Mouse (Mus musculus) MEL (cell line): Measurements from ENCODE around the gene Atp8b5. TPM values are rescaled to one million over a fixed set of nuclear protein-coding genes. Genes with fewer than 3 reads are reported as not detected.

Experiments
- DNase-seq: peaks from one replicate; pipeline ENCODE4 v3.0.0; 2011; ENCODE audit warnings: low read depth, low spot score
- H3K27ac ChIP-seq: 2 replicates; pipeline ENCODE4 v1.5.1; 2012; ENCODE audit warnings: low read depth, mild to moderate bottlenecking, control low read depth, low read length, moderate library complexity; ENCODE audit not compliant: control insufficient read depth
- H3K27me3 ChIP-seq, 2 experiments: fragments of 150-350 bp in 1 of 2; sonication (generic) in 1 of 2; 2 replicates each; pipeline ENCODE4 v1.6.1; 2012; ENCODE audit warnings: low read length in 2 of 2, mild to moderate bottlenecking in 2 of 2, improper control_type of control experiment in 1 of 2, moderate library complexity in 1 of 2; ENCODE audit not compliant: insufficient read depth in 2 of 2, control insufficient read depth in 1 of 2
- H3K36me3 ChIP-seq, 2 experiments: 2 replicates each; pipeline ENCODE4 v1.6.1; 2012 to 2014; ENCODE audit warnings: low read length in 2 of 2, improper control_type of control experiment in 1 of 2, inconsistent platforms in 1 of 2, mild to moderate bottlenecking in 1 of 2; ENCODE audit not compliant: insufficient read depth in 2 of 2, control insufficient read depth in 1 of 2
- H3K4me1 ChIP-seq, 2 experiments: fragments of 150-350 bp in 1 of 2; sonication (generic) in 1 of 2; 2 replicates each; pipeline ENCODE4 v1.6.1; 2012; ENCODE audit warnings: low read length in 2 of 2, improper control_type of control experiment in 1 of 2, mild to moderate bottlenecking in 1 of 2; ENCODE audit not compliant: insufficient read depth in 2 of 2, control insufficient read depth in 1 of 2
- H3K4me3 ChIP-seq, 2 experiments: fragments of 150-350 bp in 1 of 2; sonication (generic) in 1 of 2; 2 replicates each; pipeline ENCODE4 v1.5.1; 2012; ENCODE audit warnings: low read depth in 2 of 2, low read length in 2 of 2, mild to moderate bottlenecking in 2 of 2, moderate library complexity in 2 of 2, control low read depth in 1 of 2, improper control_type of control experiment in 1 of 2; ENCODE audit not compliant: control insufficient read depth in 1 of 2, insufficient read depth in 1 of 2
- H3K79me2 ChIP-seq: 2 replicates; pipeline ENCODE4 v1.6.1; 2012; ENCODE audit warnings: mild to moderate bottlenecking, low read length, moderate library complexity; ENCODE audit not compliant: control insufficient read depth, poor library complexity, insufficient read depth
- H3K9ac ChIP-seq: 2 replicates; pipeline ENCODE4 v1.6.1; 2012; ENCODE audit warnings: low read depth, mild to moderate bottlenecking, control low read depth, low read length, moderate library complexity; ENCODE audit not compliant: control insufficient read depth, poor library complexity, severe bottlenecking
- H3K9me3 ChIP-seq: fragments of 150-350 bp; sonication (generic); replicated peaks from 2 replicates; pipeline ENCODE4 v1.6.1; 2012; ENCODE audit warnings: mild to moderate bottlenecking, low read length, improper control_type of control experiment, moderate library complexity; ENCODE audit not compliant: insufficient read depth
- CHD2 ChIP-seq: IDR thresholded peaks from 2 replicates; pipeline ENCODE4 v1.6.1; 2011; ENCODE audit warnings: low read length, improper control_type of control experiment
- EP300 ChIP-seq, 2 experiments: IDR thresholded peaks; 2 replicates each; pipeline ENCODE4 v1.6.1; 2011; ENCODE audit warnings: improper control_type of control experiment in 2 of 2, low read length in 2 of 2, low read depth in 1 of 2, mild to moderate bottlenecking in 1 of 2
- ETS1 ChIP-seq: IDR thresholded peaks from 2 replicates; pipeline ENCODE4 v1.6.1; 2012; ENCODE audit warnings: low read depth, mild to moderate bottlenecking, inconsistent platforms, low read length, improper control_type of control experiment, moderate library complexity
- GATA1 ChIP-seq: IDR thresholded peaks from 2 replicates; pipeline ENCODE4 v1.6.1; 2011; ENCODE audit warnings: low read depth, low read length, improper control_type of control experiment
- HCFC1 ChIP-seq: IDR thresholded peaks from 2 replicates; pipeline ENCODE4 v1.6.1; 2012; ENCODE audit warnings: low read depth, mild to moderate bottlenecking, inconsistent platforms, low read length, improper control_type of control experiment, moderate library complexity
- KAT2A ChIP-seq: conservative IDR thresholded peaks from 2 replicates; pipeline ENCODE4 v1.6.1; 2012; ENCODE audit warnings: low read depth, low read length, improper control_type of control experiment, inconsistent platforms
- MAFK ChIP-seq: IDR thresholded peaks from 2 replicates; pipeline ENCODE4 v1.6.1; 2011; ENCODE audit warnings: low read depth, mild to moderate bottlenecking, low read length, improper control_type of control experiment, borderline replicate concordance
- MAX ChIP-seq: IDR thresholded peaks from 2 replicates; pipeline ENCODE4 v1.6.1; 2011; ENCODE audit warnings: low read length, improper control_type of control experiment
- MEF2A ChIP-seq: IDR thresholded peaks from 2 replicates; pipeline ENCODE4 v1.6.1; 2014; ENCODE audit warnings: low read depth, mild to moderate bottlenecking, inconsistent platforms, low read length, improper control_type of control experiment; ENCODE audit not compliant: poor library complexity, insufficient replicate concordance, severe bottlenecking; ENCODE audit errors: extremely low read depth
- MXI1 ChIP-seq: IDR thresholded peaks from 2 replicates; pipeline ENCODE4 v1.6.1; 2011; ENCODE audit warnings: mild to moderate bottlenecking, low read depth, low read length, improper control_type of control experiment
- MYB ChIP-seq: IDR thresholded peaks from 2 replicates; pipeline ENCODE4 v1.6.1; 2011; ENCODE audit warnings: mild to moderate bottlenecking, low read depth, low read length, improper control_type of control experiment
- MYC ChIP-seq: IDR thresholded peaks from 2 replicates; pipeline ENCODE4 v1.6.1; 2011; ENCODE audit warnings: low read depth, mild to moderate bottlenecking, low read length, improper control_type of control experiment, moderate library complexity
- NELFE ChIP-seq: IDR thresholded peaks from 2 replicates; pipeline ENCODE4 v1.6.1; 2011; ENCODE audit warnings: low read depth, low read length, improper control_type of control experiment
- RAD21 ChIP-seq: IDR thresholded peaks from 2 replicates; pipeline ENCODE4 v1.6.1; 2011; ENCODE audit warnings: mild to moderate bottlenecking, low read depth, low read length, improper control_type of control experiment
- RCOR1 ChIP-seq: IDR thresholded peaks from 2 replicates; pipeline ENCODE4 v1.6.1; 2012; ENCODE audit warnings: low read depth, mild to moderate bottlenecking, inconsistent platforms, low read length, improper control_type of control experiment
- SMC3 ChIP-seq: IDR thresholded peaks from 2 replicates; pipeline ENCODE4 v1.6.1; 2011; ENCODE audit warnings: low read depth, low read length, improper control_type of control experiment
- TAL1 ChIP-seq: IDR thresholded peaks from 2 replicates; pipeline ENCODE4 v1.6.1; 2012; ENCODE audit warnings: mild to moderate bottlenecking, inconsistent platforms, low read length, moderate library complexity, mixed read lengths
- TBP ChIP-seq: IDR thresholded peaks from 2 replicates; pipeline ENCODE4 v1.8.0; 2011; ENCODE audit warnings: low read depth, low read length, improper control_type of control experiment
- UBTF ChIP-seq: IDR thresholded peaks from 2 replicates; pipeline ENCODE4 v1.6.1; 2012; ENCODE audit warnings: low read depth, mild to moderate bottlenecking, inconsistent platforms, low read length, improper control_type of control experiment, moderate library complexity, borderline replicate concordance; ENCODE audit not compliant: insufficient read depth
- USF1 ChIP-seq: IDR thresholded peaks from 2 replicates; pipeline ENCODE4 v1.6.1; 2014; ENCODE audit warnings: low read depth, mild to moderate bottlenecking, inconsistent platforms, low read length, improper control_type of control experiment, moderate library complexity
- USF2 ChIP-seq, 2 experiments: IDR thresholded peaks; 2 replicates each; pipeline ENCODE4 v1.6.1; 2011 to 2012; ENCODE audit warnings: improper control_type of control experiment in 2 of 2, low read length in 2 of 2, borderline replicate concordance in 1 of 2, inconsistent platforms in 1 of 2, low read depth in 1 of 2, mild to moderate bottlenecking in 1 of 2; ENCODE audit not compliant: insufficient read depth in 1 of 2
- ZC3H11A ChIP-seq: IDR thresholded peaks from 2 replicates; pipeline ENCODE4 v1.6.1; 2012; ENCODE audit warnings: low read depth, mild to moderate bottlenecking, inconsistent platforms, low read length, improper control_type of control experiment
- ZNF384 ChIP-seq: IDR thresholded peaks from 2 replicates; pipeline ENCODE4 v1.6.1; 2012; ENCODE audit warnings: low read depth, mild to moderate bottlenecking, inconsistent platforms, low read length, improper control_type of control experiment
- polyA plus RNA-seq, 2 experiments: library from polyadenylated mRNA; stranded (reverse) in 1 of 2; unstranded in 1 of 2; fragments of >175 nt in 1 of 2; fragments of >200 nt in 1 of 2; gene quantifications; 2 replicates each; pipeline versions ENCODE4 v1.2.1 to v1.2.4; 2012; ENCODE audit warnings: low replicate concordance in 2 of 2, low read depth in 1 of 2; ENCODE audit not compliant: insufficient read length in 2 of 2, insufficient read depth in 1 of 2, missing spikeins in 1 of 2
- total RNA-seq: library from RNA; depleted of rRNA; stranded (reverse); fragments of 300-350 nt; gene quantifications from 2 replicates; pipeline ENCODE4 v1.2.3, GENCODE M21; 2012

Atp8b5 gene
- total and polyA plus RNA-seq, 3 experiments = 4.9 to 5.0 TPM; not detected in 1

DNA sequence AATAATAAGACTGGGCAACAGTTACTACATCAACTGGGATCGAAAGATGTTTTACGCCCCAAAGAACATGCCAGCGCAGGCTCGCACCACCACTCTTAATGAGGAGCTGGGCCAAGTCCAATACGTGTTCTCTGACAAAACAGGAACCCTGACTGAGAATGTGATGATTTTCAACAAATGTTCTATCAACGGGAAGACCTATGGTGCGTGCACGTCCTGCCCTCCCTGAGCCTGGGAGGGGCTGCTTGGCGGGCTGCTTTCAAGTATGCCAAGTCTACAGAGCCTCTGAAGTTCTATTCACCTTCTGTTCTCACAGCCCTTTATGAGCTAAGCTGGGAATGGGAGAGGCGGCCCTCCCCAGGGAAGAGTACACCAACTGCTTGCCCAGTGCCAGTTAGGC lies 75.5 kb downstream of the Atp8b5 start:
- no peak overlapping the region for H3K9ac ChIP-seq
- no peaks in the 10 kb centered on the region for H3K79me2 ChIP-seq
- H3K36me3 ChIP-seq = no peaks in the 10 kb centered on the region
- H3K27ac ChIP-seq = no peak overlapping the region
- TF ChIP-seq USF1 = no peak
- no peak for TF ChIP-seq UBTF
- no peak for TF ChIP-seq ETS1
- TF ChIP-seq SMC3 = no peak
- TF ChIP-seq RCOR1 = no peak
- TF ChIP-seq MYB = no peak
- TF ChIP-seq CHD2 = no peak
- no peak for TF ChIP-seq TBP
- TF ChIP-seq GATA1 = no peak
- no peak overlapping the region for H3K4me3 ChIP-seq
- H3K4me1 ChIP-seq = no peaks in the 10 kb centered on the region
- no peaks in the 10 kb centered on the region for H3K9me3 ChIP-seq
- H3K27me3 ChIP-seq = no peaks in the 10 kb centered on the region
- DNase-seq = no peak

- DNase-seq = no peak
- Histone ChIP-seq H3K9ac (no peak overlapping the region), H3K9me3 (no peaks in the 10 kb centered on the region), H3K4me3 (no peak overlapping the region), H3K27ac (no peak overlapping the region), H3K79me2 (no peaks in the 10 kb centered on the region), H3K36me3 (no peaks in the 10 kb centered on the region), H3K27me3 (no peaks in the 10 kb centered on the region), H3K4me1 (no peaks in the 10 kb centered on the region)
- TF ChIP-seq EP300 (IDR thresholded peaks at IDR 0.05; ENCODE audit: low read depth in 1 of 2, low read length in 2 of 2) (no peak), USF1 (no peak), MEF2A (no peak), UBTF (no peak), TAL1 (no peak), SMC3 (no peak), ZC3H11A (no peak), MAFK (no peak), NELFE (no peak), USF2 (IDR thresholded peaks at IDR 0.05; ENCODE audit: borderline replicate concordance in 1 of 2, insufficient read depth in 1 of 2, low read depth in 1 of 2, low read length in 2 of 2) (no peak), ZNF384 (no peak), HCFC1 (no peak), ETS1 (no peak), KAT2A (no peak), MYC (no peak), RAD21 (no peak), MAX (no peak), MXI1 (no peak), TBP (no peak)
Measured at GRCm38 (mm10) chr4:43344932-43345331, 78.0 kb downstream of the Atp8b5 start.
